Mouse (Mus musculus): ENCODE data around the gene Fgf9. TPM values are rescaled to one million over a fixed set of nuclear protein-coding genes. Genes with fewer than 3 reads are reported as not detected.

Fgf9 gene
- total RNA-seq (2023), result not detected

DNA sequence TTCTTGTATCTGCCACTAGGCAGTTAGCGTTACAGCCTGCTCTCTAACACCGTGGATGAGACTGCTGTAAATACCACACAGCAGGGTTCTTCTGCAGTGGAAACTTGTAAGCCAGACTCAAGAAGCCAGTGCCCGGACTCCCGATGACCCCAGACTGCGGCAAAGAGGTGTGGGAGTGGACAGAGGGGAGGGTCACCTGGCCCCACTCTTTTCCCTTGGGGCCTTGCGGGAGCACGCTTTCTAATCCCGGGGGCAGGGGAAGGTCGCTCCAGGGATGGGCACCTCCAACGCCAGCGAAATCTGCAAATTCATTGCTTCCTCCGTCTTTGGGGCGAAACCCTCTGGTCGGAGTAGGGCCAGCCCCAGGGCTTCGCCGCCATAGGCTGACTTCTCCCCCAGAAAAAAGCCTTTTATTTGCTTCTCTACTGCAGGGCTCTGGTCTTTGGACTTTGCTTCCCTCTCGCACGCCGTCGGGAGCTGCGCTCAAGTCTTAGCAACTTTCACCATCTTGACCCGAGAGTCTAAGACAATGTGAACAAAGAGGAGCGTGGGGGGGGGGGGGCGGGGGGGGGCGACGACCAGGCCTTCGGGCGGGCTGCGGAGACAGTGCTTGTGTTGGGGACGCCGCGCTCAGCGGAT is at the start of gene Fgf9:
Fgf9 (plus strand) TSS at position 67 of the 639 bp plus-strand sequence.

Other genes starting within 250 kb of the Fgf9 start
- gene Ska3, start 244.4 kb upstream of the Fgf9 start, total RNA-seq (2023), result 0.32 TPM
- 53.7 TPM for gene Mrpl57, start 244.3 kb upstream of the Fgf9 start, total RNA-seq (2023)
- 77.1 TPM for gene Zdhhc20, start 180.3 kb upstream of the Fgf9 start, total RNA-seq (2023)
- 42.4 TPM for gene Micu2, start 71.3 kb upstream of the Fgf9 start, total RNA-seq (2023)

Data from CD4-positive naive resting alpha-beta T cell, adult 76 days (primary cell).